Mouse (Mus musculus): Measurements from ENCODE around the gene Rps26. TPM values are rescaled to one million over a fixed set of nuclear protein-coding genes. Genes with fewer than 3 reads are reported as not detected.

Rps26 gene
- total RNA-seq, 4 experiments from 2014 or later: 142 to 284 (median 234) TPM

Small RNA genes lying within 50 kb of the gene (microRNA-seq; reads per million reads assigned to microRNA genes)
- gene Mir6917: not detected

Other genes starting within 250 kb of the Rps26 start
- 10 to 100 TPM; 39.8 to 45.9 (median 44.0) TPM for gene Ankrd52, start 249.6 kb downstream of the Rps26 start, total RNA-seq (2022)
- gene Slc39a5, start 225.5 kb downstream of the Rps26 start, total RNA-seq (2022): not detected
- gene Nabp2, start 215.3 kb downstream of the Rps26 start, total RNA-seq (2022): 10 to 100 TPM; 44.8 to 50.8 (median 45.2) TPM
- 10 to 100 TPM; 16.2 to 17.6 (median 16.7) TPM for gene Rnf41, start 215.1 kb downstream of the Rps26 start, total RNA-seq (2022)
- gene Smarcc2, start 167.5 kb downstream of the Rps26 start, total RNA-seq (2022): 10 to 100 TPM; 76.2 to 83.2 (median 79.1) TPM
- 100 to 1,000 TPM; 202 to 251 (median 236) TPM for gene Myl6, start 132.6 kb downstream of the Rps26 start, total RNA-seq (2022)
- gene Myl6b, start 128.1 kb downstream of the Rps26 start, total RNA-seq (2022): 1 to 10 TPM; 3.2 to 4.1 (median 3.4) TPM
- gene Esyt1, start 100.9 kb downstream of the Rps26 start, total RNA-seq (2022): 10 to 100 TPM; 16.5 to 17.5 (median 17.1) TPM
- gene Zc3h10, start 79.0 kb downstream of the Rps26 start, total RNA-seq (2022): 1 to 10 TPM; 5.7 to 9.9 (median 6.8) TPM
- 1,000 to 10,000 TPM; 1,313 to 1,574 (median 1,476) TPM for gene Rpl41, start 77.4 kb downstream of the Rps26 start, total RNA-seq (2022)
- gene Pa2g4, start 60.8 kb downstream of the Rps26 start, total RNA-seq (2022): 10 to 100 TPM; 35.0 to 47.9 (median 39.4) TPM
- gene Erbb3, start 37.1 kb downstream of the Rps26 start, total RNA-seq (2022): 1 to 10 TPM; 6.9 to 8.5 (median 7.9) TPM
- 1 to 10 TPM in 1 of 4 experiments, under 1 TPM in 3; 0.49 to 2.3 (median 0.55) TPM for gene Ikzf4, start 19.2 kb upstream of the Rps26 start, total RNA-seq (2022)
- gene Suox, start 47.3 kb upstream of the Rps26 start, total RNA-seq (2022): 10 to 100 TPM; 23.1 to 28.7 (median 25.9) TPM
- 10 to 100 TPM; 84.0 to 87.9 (median 85.0) TPM for gene Rab5b, start 69.5 kb upstream of the Rps26 start, total RNA-seq (2022)
- under 1 TPM; 0.29 to 0.79 (median 0.44) TPM for gene Pmel, start 77.4 kb upstream of the Rps26 start, total RNA-seq (2022)
- 1 to 10 TPM; 8.0 to 8.8 (median 8.5) TPM for gene Cdk2, start 78.3 kb upstream of the Rps26 start, total RNA-seq (2022)
- gene Dgka, start 118.1 kb upstream of the Rps26 start, total RNA-seq (2022): 10 to 100 TPM; 11.3 to 12.9 (median 12.6) TPM
- 10 to 100 TPM in 1 of 4 experiments, 1 to 10 TPM in 3; 7.9 to 11.1 (median 9.4) TPM for gene Pym1, start 121.1 kb upstream of the Rps26 start, total RNA-seq (2022)
- 1 to 10 TPM; 2.2 to 2.8 (median 2.5) TPM for gene Mmp19, start 164.2 kb upstream of the Rps26 start, total RNA-seq (2022)
- gene Dnajc14, start 177.3 kb upstream of the Rps26 start, total RNA-seq (2022): 10 to 100 TPM; 34.7 to 38.9 (median 35.9) TPM
- gene Tmem198b, start 177.6 kb upstream of the Rps26 start, total RNA-seq (2022): 1 to 10 TPM; 4.4 to 5.6 (median 4.8) TPM
- 10 to 100 TPM; 31.5 to 40.7 (median 36.8) TPM for gene Sarnp, start 190.6 kb upstream of the Rps26 start, total RNA-seq (2022)
- 10 to 100 TPM in 1 of 4 experiments, 1 to 10 TPM in 3; 5.8 to 10.5 (median 7.0) TPM for gene Ormdl2, start 194.9 kb upstream of the Rps26 start, total RNA-seq (2022)